Mouse (Mus musculus): ENCODE measurements around the gene Mzf1. TPM values are rescaled to one million over a fixed set of nuclear protein-coding genes. Genes with fewer than 3 reads are reported as not detected.

The Mzf1 gene
- total and polyA plus RNA-seq, 3 experiments, result 0.45 to 0.59 (median 0.50) TPM

GRCm38 (mm10) chr7:13037366-13037765 is 17.2 kb downstream of the Mzf1 start:
- Histone ChIP-seq H3K4me1 (ENCODE audit: control insufficient read depth, insufficient read depth, low read length) (peaks cover 9% of the 10 kb centered on the region), H3K9ac (ENCODE audit: low read depth, low read length) (peak overlapping the region; percentile 87), H3K4me3 (peak overlapping the region; percentile 100), H3K27me3 (ENCODE audit: control insufficient read depth, insufficient read depth, low read length) (no peaks in the 10 kb centered on the region), H3K36me3 (ENCODE audit: control insufficient read depth, insufficient read depth, low read length) (no peaks in the 10 kb centered on the region; the same call in 1 of the 2 replicates), H3K27ac (peak overlapping the region; percentile 100), H3K79me2 (replicated peaks; ENCODE audit: control insufficient read depth, insufficient read depth, low read length) (no peaks in the 10 kb centered on the region)
- DNase-seq, result peak in 1 of 2 experiments; percentile 56
- intact Hi-C loops (cut with DNase I), result loop anchor here (5.0 to 10.0 kb wide), 3 partner anchors 115 to 563 kb away; partner anchors contain the start of genes Rps5, Zfp110 and Zfp606
- WGBS, result 0% methylated on average over 31 of the region's 33 CpGs
- TF ChIP-seq EP300 (IDR thresholded peaks at IDR 0.05; ENCODE audit: insufficient read depth, low read depth, low read length), result no peak
- TF ChIP-seq CTCF (IDR thresholded peaks at IDR 0.05), result no peak
- no peak for TF ChIP-seq POLR2A (IDR thresholded peaks at IDR 0.05; ENCODE audit: insufficient read depth, low read depth, low read length)

- no peaks in the 10 kb centered on the region for H3K79me2 ChIP-seq (replicated peaks; ENCODE audit: control insufficient read depth, insufficient read depth, low read length)
- intact Hi-C loops (cut with DNase I), result loop anchor here (5.0 to 10.0 kb wide), 3 partner anchors 115 to 562 kb away; partner anchors contain the start of genes Rps5, Zfp110 and Zfp606
- H3K4me1 ChIP-seq (ENCODE audit: control insufficient read depth, insufficient read depth, low read length), result peaks cover 9% of the 10 kb centered on the region
- no peak for DNase-seq
- H3K27ac ChIP-seq, result peak overlapping the region; percentile 100
- TF ChIP-seq EP300 (IDR thresholded peaks at IDR 0.05; ENCODE audit: insufficient read depth, low read depth, low read length), result no peak
- TF ChIP-seq POLR2A (IDR thresholded peaks at IDR 0.05; ENCODE audit: insufficient read depth, low read depth, low read length), result no peak
- no peak for TF ChIP-seq CTCF (IDR thresholded peaks at IDR 0.05)
- peak overlapping the region; percentile 100 for H3K4me3 ChIP-seq
- no peaks in the 10 kb centered on the region for H3K27me3 ChIP-seq (ENCODE audit: control insufficient read depth, insufficient read depth, low read length)
- H3K36me3 ChIP-seq (ENCODE audit: control insufficient read depth, insufficient read depth, low read length), result no peaks in the 10 kb centered on the region; the same call in 1 of the 2 replicates
- peak overlapping the region; percentile 87 for H3K9ac ChIP-seq (ENCODE audit: low read depth, low read length)
- 21% methylated on average over 4 of the region's 4 CpGs for WGBS
Measured at GRCm38 (mm10) chr7:13036806-13037205, 17.8 kb downstream of the Mzf1 start.

GRCm38 (mm10) chr7:13035211-13035855 is 19.2 kb downstream of the Mzf1 start:
- Histone ChIP-seq H3K4me3 (peak overlapping the region; percentile 77), H3K27me3 (ENCODE audit: control insufficient read depth, insufficient read depth, low read length) (no peaks in the 10 kb centered on the region), H3K36me3 (ENCODE audit: control insufficient read depth, insufficient read depth, low read length) (no peaks in the 10 kb centered on the region; the same call in 1 of the 2 replicates), H3K4me1 (ENCODE audit: control insufficient read depth, insufficient read depth, low read length) (peaks cover 9% of the 10 kb centered on the region), H3K27ac (peak overlapping the region; percentile 89), H3K79me2 (replicated peaks; ENCODE audit: control insufficient read depth, insufficient read depth, low read length) (no peaks in the 10 kb centered on the region), H3K9ac (ENCODE audit: low read depth, low read length) (peak overlapping the region; percentile 50)
- DNase-seq, result no peak
- intact Hi-C loops (cut with DNase I), result loop anchor here (5.0 to 10.0 kb wide), 3 partner anchors 113 to 561 kb away; partner anchors contain the start of genes Rps5, Zfp110 and Zfp606
- WGBS, result 81% methylated on average over 17 of the region's 17 CpGs
- TF ChIP-seq POLR2A (IDR thresholded peaks at IDR 0.05; ENCODE audit: insufficient read depth, low read depth, low read length) (no peak), EP300 (IDR thresholded peaks at IDR 0.05; ENCODE audit: insufficient read depth, low read depth, low read length) (no peak), CTCF (IDR thresholded peaks at IDR 0.05) (no peak)

- H3K27ac ChIP-seq, result peak within 1 kb of the TSS; percentile 89
- intact Hi-C loops (cut with DNase I), result loop anchor here (1.0 to 10.0 kb wide), 2 partner anchors 10 to 560 kb away; partner anchors contain the start of gene Zfp606
- WGBS, result under 1% methylated on average over 45 of the region's 45 CpGs
- no peaks in the 10 kb centered on the region for H3K27me3 ChIP-seq (ENCODE audit: control insufficient read depth, insufficient read depth, low read length)
- H3K4me3 ChIP-seq, result peak within 1 kb of the TSS; percentile 77
- H3K79me2 ChIP-seq (replicated peaks; ENCODE audit: control insufficient read depth, insufficient read depth, low read length), result no peaks in the 10 kb centered on the region
- TF ChIP-seq CTCF (IDR thresholded peaks at IDR 0.05) (no peak), EP300 (IDR thresholded peaks at IDR 0.05; ENCODE audit: insufficient read depth, low read depth, low read length) (peak; percentile 84), POLR2A (IDR thresholded peaks at IDR 0.05; ENCODE audit: insufficient read depth, low read depth, low read length) (peak; percentile 93)
- H3K36me3 ChIP-seq (ENCODE audit: control insufficient read depth, insufficient read depth, low read length), result no peaks in the 10 kb centered on the region; the same call in 1 of the 2 replicates
- peak within 1 kb of the TSS; percentile 91 for H3K9ac ChIP-seq (ENCODE audit: low read depth, low read length)
- DNase-seq, result peak; percentile 97
- peaks cover 9% of the 10 kb centered on the region for H3K4me1 ChIP-seq (ENCODE audit: control insufficient read depth, insufficient read depth, low read length)
Measured at GRCm38 (mm10) chr7:13034148-13034977, 20.2 kb downstream of the Mzf1 start, which contains the start of gene Chmp2a. TSS of gene Chmp2a (minus strand) at chr7:13034807.

GRCm38 (mm10) chr7:13033451-13034147 is 21.0 kb downstream of the Mzf1 start:
- intact Hi-C loops (cut with DNase I), result loop anchor here (1.0 to 10.0 kb wide), 2 partner anchors 9 to 559 kb away; partner anchors contain the start of gene Zfp606
- WGBS, result 30% methylated on average over 13 of the region's 13 CpGs
- no peaks in the 10 kb centered on the region; the same call in 1 of the 2 replicates for H3K36me3 ChIP-seq (ENCODE audit: control insufficient read depth, insufficient read depth, low read length)
- no peak for DNase-seq
- H3K9ac ChIP-seq (ENCODE audit: low read depth, low read length), result peak overlapping the region; percentile 91
- TF ChIP-seq POLR2A (IDR thresholded peaks at IDR 0.05; ENCODE audit: insufficient read depth, low read depth, low read length) (no peak), EP300 (IDR thresholded peaks at IDR 0.05; ENCODE audit: insufficient read depth, low read depth, low read length) (no peak), CTCF (IDR thresholded peaks at IDR 0.05) (no peak)
- no peaks in the 10 kb centered on the region for H3K27me3 ChIP-seq (ENCODE audit: control insufficient read depth, insufficient read depth, low read length)
- H3K27ac ChIP-seq, result peak overlapping the region; percentile 89; the same call in 1 of the 2 replicates
- no peaks in the 10 kb centered on the region for H3K79me2 ChIP-seq (replicated peaks; ENCODE audit: control insufficient read depth, insufficient read depth, low read length)
- peaks cover 6% of the 10 kb centered on the region for H3K4me1 ChIP-seq (ENCODE audit: control insufficient read depth, insufficient read depth, low read length)
- H3K4me3 ChIP-seq, result peak overlapping the region; percentile 77
